Mouse (Mus musculus) left cerebral cortex, adult 2 months (tissue): ENCODE measurements around the gene Fbxo21. TPM values are rescaled to one million over a fixed set of nuclear protein-coding genes. Genes with fewer than 3 reads are reported as not detected.

ENCODE experiments used
- DNase-seq, 2 experiments: peaks; one replicate each; pipeline ENCODE4 v3.0.0; 2021 to 2022; ENCODE audit warnings: low spot score in 2 of 2, mixed read lengths in 1 of 2; ENCODE audit errors: extremely low spot score in 1 of 2
- H3K27ac ChIP-seq: fragments of 200-600 bp; 2 replicates; pipeline ENCODE4 v1.8.1; 2022
- H3K4me3 ChIP-seq: fragments of 200-600 bp; 2 replicates; pipeline ENCODE4 v1.8.1; 2022
- CTCF ChIP-seq: fragments of 200-600 bp; IDR thresholded peaks from 2 replicates; pipeline ENCODE4 v1.8.1; 2022; ENCODE audit warnings: antibody characterized with exemption, mild to moderate bottlenecking, moderate library complexity
- intact Hi-C: fragments of 180-260 bp; cut with DNase I; formaldehyde crosslinking; loops from one replicate; pipeline ENCODE4 v1.15.1; 2025
- total RNA-seq, 2 experiments: library from RNA; stranded (reverse); gene quantifications; 2 replicates each; pipeline ENCODE4 v1.2.3; 2021

Fbxo21 gene
- total RNA-seq, 2 experiments from 2014 or later: 110 to 111 TPM

DNA sequence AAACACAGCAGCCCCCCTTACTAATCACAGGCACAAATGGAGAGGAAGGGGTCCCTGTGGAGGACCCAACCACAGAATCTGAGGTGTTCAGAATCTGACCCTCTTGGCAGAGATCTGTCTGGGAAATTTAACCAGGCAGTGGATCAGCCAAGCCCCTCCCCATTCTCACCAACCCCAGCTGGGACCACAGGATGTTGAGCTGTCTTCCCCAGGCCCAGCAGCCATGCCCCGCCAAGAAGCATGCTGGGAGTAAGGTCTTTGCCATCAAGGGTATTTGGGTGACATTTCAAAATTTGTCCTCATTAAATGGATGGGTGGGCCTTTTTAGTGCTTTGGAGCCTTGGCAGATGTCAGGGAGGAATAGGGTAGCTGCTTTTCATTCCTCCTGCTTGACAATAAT, 22.1 kb upstream of the Fbxo21 start:
- intact Hi-C loops: no loop called here
- H3K27ac ChIP-seq: no peak overlapping the region
- DNase-seq: no peak
- H3K4me3 ChIP-seq: no peak overlapping the region
- no peak for TF ChIP-seq CTCF

DNA sequence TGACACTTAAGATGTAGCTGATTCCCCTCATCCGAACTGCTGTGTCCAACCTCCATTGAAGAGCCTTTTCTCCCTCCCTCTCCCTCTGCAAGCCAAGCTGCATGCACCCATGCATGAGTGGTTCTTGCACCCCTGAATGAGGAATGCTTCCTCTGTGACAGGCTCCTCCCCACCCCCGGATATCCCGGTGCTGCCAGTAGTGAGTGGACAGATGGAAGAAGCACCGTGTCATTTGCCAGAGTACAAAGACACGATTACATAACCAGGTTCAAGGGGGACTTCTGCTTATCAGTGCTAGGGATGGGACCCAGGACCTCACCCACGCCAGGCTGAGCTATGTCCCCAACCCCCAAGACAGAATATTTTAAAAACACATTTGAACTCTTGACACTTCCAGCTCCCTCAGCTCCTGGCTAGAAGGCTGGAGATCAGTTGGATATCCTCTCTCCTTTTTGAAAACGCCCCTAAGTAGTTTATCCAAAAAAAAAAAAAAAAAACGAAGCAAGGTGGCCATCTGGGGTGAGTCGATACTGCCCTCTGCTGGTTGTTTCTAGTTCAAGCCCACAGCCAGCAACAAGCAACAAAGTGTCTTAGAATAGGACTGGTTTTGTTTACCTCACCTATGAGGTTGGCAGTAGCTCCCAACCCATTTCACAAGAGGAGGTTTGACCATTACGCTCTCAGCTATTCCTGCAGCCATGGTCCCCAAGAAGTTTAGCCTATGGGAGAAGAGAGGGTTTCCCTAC, 20.7 kb upstream of the Fbxo21 start:
- no peak overlapping the region for H3K4me3 ChIP-seq
- no peak overlapping the region for H3K27ac ChIP-seq
- TF ChIP-seq CTCF: peak; percentile 70
- intact Hi-C loops: no loop called here
- DNase-seq: no peak

DNA sequence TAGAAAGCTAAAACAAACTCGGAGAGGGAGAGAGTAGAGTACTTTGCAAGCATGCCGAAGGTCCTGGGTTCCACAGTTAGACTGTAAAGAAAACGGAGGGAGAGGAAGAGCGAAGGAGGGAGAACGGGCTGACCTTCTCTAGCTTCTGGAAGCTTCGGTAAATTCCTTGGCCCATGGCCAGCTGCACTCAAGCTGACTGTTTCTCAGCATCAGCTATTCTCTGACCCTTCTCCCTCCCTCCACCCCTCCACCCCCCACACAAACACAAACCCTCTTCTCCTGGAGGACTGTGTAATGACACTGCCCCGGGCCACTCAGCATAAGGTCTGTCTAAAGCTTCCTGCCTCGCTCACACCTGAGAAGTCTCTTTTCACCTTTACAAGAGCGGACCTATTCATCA, 11.8 kb upstream of the Fbxo21 start:
- no peak overlapping the region for H3K27ac ChIP-seq
- H3K4me3 ChIP-seq: no peak overlapping the region
- TF ChIP-seq CTCF: no peak
- intact Hi-C loops: no loop called here
- DNase-seq: no peak

DNA sequence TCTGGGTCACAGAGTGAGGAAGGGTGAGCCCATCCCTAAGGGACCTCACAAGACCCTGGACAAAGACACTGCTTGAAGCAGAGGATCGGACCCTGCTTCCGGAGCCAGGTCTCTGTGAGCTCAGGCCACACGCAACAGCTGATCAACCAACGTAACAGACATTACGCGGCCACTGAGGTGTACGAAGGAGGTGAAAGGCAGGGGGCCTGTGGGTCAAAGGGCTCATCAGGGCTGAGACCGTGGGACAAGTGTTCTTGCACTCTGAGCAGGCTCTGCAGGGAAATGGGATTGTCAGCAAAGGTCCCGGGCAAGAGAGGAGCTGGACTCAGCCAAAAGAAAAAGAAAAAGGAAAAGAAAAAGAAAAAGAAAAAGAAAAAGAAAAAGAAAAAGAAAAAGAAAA, 9.6 kb upstream of the Fbxo21 start:
- no peak for DNase-seq
- no peak overlapping the region for H3K4me3 ChIP-seq
- no peak overlapping the region for H3K27ac ChIP-seq
- TF ChIP-seq CTCF: no peak
- intact Hi-C loops: no loop called here

DNA sequence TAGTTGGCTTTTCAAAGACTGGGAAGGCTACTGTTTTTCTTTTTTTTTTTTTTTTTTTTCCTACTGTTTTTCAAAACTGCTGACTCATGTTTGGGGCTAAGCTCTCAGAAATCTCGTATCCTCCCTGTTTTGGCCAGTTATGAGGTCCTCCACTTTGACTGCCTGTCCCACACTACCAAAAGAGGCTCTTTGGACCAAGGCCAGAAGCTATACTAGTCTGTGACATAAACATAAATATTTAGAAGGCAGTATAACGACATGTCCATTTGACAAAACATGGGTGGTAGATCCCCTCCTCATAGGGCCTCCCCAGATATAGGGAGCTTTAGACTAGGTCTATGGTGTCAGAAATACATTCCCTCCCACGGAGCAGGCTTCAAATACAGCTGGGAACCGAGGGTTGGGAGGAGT, 8.9 kb upstream of the Fbxo21 start:
- H3K4me3 ChIP-seq: no peak overlapping the region
- intact Hi-C loops: no loop called here
- no peak for TF ChIP-seq CTCF
- no peak overlapping the region for H3K27ac ChIP-seq
- no peak for DNase-seq

DNA sequence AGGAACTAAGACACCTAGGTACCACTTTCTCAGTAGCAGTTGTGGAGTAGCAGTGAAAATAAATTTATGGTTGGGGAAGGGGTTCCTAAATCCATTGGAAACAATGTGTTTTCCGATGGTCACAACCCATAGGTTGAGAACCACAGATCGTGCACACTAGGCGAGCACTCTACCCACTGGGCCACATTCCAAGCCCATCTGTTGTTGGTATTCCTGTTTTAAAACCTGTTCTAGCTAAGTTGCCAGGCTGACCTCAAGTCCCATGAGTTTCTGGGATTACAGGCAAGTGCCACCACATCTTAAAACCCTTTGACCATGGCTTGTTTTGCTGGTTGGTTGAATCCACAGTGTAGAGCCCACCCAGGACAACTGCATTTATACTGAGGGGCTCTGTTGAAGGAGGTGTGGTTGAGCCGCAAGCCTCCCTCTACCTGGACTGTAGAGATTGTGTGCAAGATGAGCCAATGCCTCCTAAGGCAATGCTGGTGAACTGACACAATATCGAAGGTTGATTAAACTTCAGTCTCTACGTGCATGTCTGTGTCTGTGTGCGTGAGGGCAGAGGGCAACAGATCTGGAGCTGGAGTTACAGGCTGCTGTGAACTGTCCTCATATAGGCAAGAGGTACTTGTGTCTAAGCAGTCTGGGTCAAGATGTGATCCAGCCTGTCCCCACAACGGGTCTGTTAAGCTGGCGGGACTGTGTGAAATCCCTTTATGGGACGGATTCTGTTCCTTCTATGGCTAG, 6.7 kb upstream of the Fbxo21 start:
- DNase-seq: no peak
- intact Hi-C loops: no loop called here
- Histone ChIP-seq H3K4me3 (no peak overlapping the region), H3K27ac (no peak overlapping the region)
- TF ChIP-seq CTCF: no peak

DNA sequence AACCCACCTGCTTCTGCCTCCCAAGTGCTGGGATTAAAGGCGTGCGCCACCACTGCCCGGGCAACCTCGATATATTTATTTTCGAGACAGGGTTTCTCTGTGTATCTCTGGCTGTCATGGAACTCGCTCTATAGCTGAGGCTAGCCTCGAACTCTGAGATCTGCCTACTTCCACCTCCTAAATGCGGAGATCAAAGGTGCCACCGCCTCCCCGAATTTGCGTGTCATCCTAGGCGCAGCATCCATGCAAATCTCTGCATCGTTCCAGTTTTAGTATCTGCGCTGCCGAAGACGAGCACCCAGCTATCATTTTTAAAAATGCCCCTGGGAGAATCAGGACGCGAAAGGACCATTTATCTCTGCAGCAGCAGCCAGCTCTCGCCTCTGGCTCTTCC, 270 bp upstream of the Fbxo21 start:
- Histone ChIP-seq H3K27ac (peak overlapping the region; percentile 92), H3K4me3 (peak overlapping the region; percentile 93)
- no peak for TF ChIP-seq CTCF
- DNase-seq: no peak
- intact Hi-C loops: loop anchor here (2.0 kb wide), 1 partner anchor 27 kb away; no protein-coding TSS in a partner anchor

DNA sequence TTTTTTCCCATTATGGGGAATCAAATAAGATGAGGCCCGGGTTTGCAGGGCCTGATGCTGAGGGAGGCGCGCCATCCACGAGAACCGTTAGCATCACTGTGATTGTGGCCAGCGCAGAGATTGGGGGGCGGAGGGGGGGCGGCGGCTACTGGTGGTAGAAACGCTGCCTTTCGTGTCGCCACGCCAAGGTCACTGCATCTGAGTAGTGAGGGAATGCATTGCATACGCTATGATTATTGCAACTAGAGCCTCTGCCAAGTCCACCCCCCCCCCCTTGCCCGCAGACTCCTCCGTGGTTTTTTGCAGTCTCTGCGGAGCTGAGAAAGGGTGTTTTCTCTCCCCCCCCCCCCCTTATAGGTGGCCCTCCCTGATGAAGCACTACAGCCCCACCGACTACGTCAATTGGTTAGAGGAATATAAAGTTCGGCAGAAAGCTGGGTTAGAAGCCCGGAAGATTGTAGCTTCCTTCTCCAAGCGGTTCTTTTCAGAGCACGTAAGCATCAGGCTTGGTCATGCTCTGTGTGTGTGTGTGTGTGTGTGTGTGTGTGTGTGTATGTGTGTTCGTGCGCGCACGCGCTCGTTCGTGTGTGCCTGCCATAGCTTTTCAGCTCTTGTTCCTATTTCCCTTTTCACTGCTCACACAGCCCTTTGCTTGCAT, 1.1 kb downstream of the Fbxo21 start:
- intact Hi-C loops: loop anchor here (2.0 kb wide), 1 partner anchor 25 kb away; no protein-coding TSS in a partner anchor
- no peak for TF ChIP-seq CTCF
- peak overlapping the region; percentile 93 for H3K4me3 ChIP-seq
- peak overlapping the region; percentile 92 for H3K27ac ChIP-seq
- peak; percentile 33 to 43 for DNase-seq

DNA sequence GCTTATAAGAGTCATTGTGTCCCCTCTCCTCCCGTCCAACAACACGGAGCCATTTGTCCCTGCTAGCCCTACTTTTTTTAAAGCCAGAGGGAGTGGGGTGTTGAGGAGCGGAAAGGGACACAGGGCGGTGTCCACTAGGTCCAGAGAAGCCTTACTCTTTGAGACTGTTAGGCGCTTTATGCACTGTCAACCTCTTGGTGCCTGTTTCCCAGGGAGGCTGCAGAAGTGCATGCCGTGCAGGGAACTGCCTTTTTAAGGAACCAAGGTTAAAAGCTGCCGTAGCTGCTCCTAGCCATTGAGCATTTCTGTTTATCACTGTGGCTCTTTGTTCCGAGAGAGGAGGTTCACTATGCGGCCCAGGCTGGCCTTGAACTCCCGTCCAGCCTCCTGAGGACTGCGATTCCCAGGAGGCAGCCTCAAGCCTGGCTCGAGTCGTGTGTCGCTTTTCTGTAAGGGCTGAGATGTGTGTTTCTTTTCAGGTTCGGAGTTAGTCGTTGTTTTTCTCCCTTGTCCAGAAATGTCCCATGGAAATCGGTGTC, 1.7 kb downstream of the Fbxo21 start:
- no peak for TF ChIP-seq CTCF
- intact Hi-C loops: no loop called here
- H3K4me3 ChIP-seq: peak overlapping the region; percentile 93
- no peak for DNase-seq
- no peak overlapping the region; the same call in 1 of the 2 replicates for H3K27ac ChIP-seq

DNA sequence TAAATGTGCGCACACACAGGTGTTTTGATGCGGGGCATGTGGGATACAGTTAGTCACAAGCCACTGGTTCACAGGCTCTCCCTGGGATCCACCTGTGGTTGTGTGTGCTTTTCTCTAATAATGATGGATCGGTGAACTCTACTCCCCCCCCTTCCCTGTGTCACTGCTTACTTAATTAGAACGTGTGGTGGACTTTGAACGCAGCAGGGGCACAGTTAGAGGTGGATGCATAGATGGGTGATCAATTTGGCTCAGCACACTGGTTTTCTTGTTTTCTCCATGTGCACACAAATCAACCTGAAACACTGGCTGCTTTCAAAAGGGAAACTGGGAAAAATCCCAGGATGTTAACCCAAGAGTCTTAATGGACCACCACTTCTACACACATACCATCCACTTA, 2.6 kb downstream of the Fbxo21 start:
- intact Hi-C loops: no loop called here
- no peak overlapping the region for H3K4me3 ChIP-seq
- H3K27ac ChIP-seq: no peak overlapping the region
- TF ChIP-seq CTCF: no peak
- no peak for DNase-seq

DNA sequence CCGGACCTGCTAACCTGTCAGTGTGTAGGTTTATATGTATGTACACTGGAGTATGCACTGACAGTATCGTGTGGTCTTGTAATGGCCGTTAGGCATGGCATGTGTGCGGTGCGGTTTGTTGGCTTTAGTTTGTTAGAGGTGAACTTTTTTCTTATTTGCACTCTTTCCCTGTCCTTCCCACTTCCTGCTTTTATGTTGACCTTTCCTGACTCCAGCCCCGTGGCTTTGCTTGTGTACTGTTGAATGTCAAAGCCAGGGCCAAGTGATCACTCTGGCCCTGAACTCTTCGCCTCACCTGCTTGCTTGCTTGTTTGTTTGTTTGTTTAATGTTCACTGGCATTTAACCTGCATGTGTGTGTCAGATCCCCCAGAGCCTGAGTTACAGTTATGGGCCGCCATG, 4.4 kb downstream of the Fbxo21 start:
- intact Hi-C loops: no loop called here
- H3K27ac ChIP-seq: no peak overlapping the region
- TF ChIP-seq CTCF: no peak
- DNase-seq: no peak
- H3K4me3 ChIP-seq: no peak overlapping the region

DNA sequence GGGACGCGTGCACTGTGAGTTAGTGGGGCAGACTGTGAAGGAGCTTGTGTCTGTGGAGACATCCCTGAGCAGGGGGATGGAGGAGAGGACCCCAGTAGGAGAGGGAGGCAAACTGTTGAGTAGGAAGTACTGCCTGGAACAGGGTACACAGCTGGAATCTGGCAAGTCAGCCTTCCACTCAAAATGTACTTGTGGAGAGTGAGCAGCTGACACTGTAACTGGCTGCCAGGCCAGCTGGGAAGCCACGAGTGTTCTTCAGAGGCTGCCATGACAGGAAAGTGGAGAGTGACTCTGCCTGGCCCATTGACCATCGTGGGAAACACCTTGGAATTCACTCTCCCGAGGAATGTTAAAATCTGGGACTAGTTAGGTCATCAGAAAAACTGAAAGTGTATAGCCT, 5.4 kb downstream of the Fbxo21 start:
- no peak for DNase-seq
- no peak overlapping the region for H3K4me3 ChIP-seq
- TF ChIP-seq CTCF: no peak
- H3K27ac ChIP-seq: no peak overlapping the region
- intact Hi-C loops: no loop called here
